Mouse (Mus musculus) neural tube, embryonic 13.5 days (tissue): Measurements from ENCODE around the gene Lzic. TPM values are rescaled to one million over a fixed set of nuclear protein-coding genes. Genes with fewer than 3 reads are reported as not detected.

ENCODE experiments used
- ATAC-seq: fragments of 200-750 bp; cut with Nextera tagmentation; 2 replicates; pipeline ENCODE4 v1.8.0; 2017; ENCODE audit warnings: low read depth, mild to moderate bottlenecking, moderate TSS enrichment, moderate library complexity
- H3K27ac ChIP-seq: fragments of 300-500 bp; sonication (generic); replicated peaks from 2 replicates; pipeline ENCODE4 v1.5.1; 2015; ENCODE audit warnings: moderate library complexity, mild to moderate bottlenecking, inconsistent platforms
- H3K27me3 ChIP-seq: fragments of 300-500 bp; sonication (generic); 2 replicates; pipeline ENCODE4 v1.6.1; 2015; ENCODE audit warnings: mild to moderate bottlenecking, inconsistent platforms
- H3K36me3 ChIP-seq: fragments of 300-500 bp; sonication (generic); 2 replicates; pipeline ENCODE4 v1.6.1; 2015; ENCODE audit warnings: mild to moderate bottlenecking, inconsistent platforms
- H3K4me1 ChIP-seq: fragments of 300-500 bp; sonication (generic); replicated peaks from 2 replicates; pipeline ENCODE4 v1.6.1; 2015; ENCODE audit warnings: inconsistent platforms
- H3K4me2 ChIP-seq: fragments of 300-500 bp; sonication (generic); 2 replicates; pipeline ENCODE4 v1.6.1; 2015; ENCODE audit warnings: inconsistent platforms, mild to moderate bottlenecking, moderate library complexity
- H3K4me3 ChIP-seq: fragments of 300-500 bp; sonication (generic); 2 replicates; pipeline ENCODE4 v1.5.1; 2015; ENCODE audit warnings: mild to moderate bottlenecking, inconsistent platforms
- H3K9ac ChIP-seq: fragments of 300-500 bp; sonication (generic); 2 replicates; pipeline ENCODE4 v1.6.1; 2015; ENCODE audit warnings: moderate library complexity, mild to moderate bottlenecking, inconsistent platforms
- H3K9me3 ChIP-seq: fragments of 300-500 bp; sonication (generic); 2 replicates; pipeline ENCODE4 v1.6.1; 2016; ENCODE audit warnings: inconsistent platforms
- WGBS: fragments of 180-500 bp; shearing (Covaris S2); methylation state at CpG from one replicate; pipeline ENCODE4 v1.1.7; 2015; 5-methylcytosine and 5-hydroxymethylcytosine counted together
- polyA plus RNA-seq: library from polyadenylated mRNA; unstranded; fragments of >200 nt; fragmentation: Nextera tagmentation; extraction: Ambion mirVana; gene quantifications from 2 replicates; pipeline ENCODE4 v1.2.1, GENCODE M21; 2015

Gene Lzic
- polyA plus RNA-seq, 1 experiment from 2014 or later, result 44.7 TPM

DNA sequence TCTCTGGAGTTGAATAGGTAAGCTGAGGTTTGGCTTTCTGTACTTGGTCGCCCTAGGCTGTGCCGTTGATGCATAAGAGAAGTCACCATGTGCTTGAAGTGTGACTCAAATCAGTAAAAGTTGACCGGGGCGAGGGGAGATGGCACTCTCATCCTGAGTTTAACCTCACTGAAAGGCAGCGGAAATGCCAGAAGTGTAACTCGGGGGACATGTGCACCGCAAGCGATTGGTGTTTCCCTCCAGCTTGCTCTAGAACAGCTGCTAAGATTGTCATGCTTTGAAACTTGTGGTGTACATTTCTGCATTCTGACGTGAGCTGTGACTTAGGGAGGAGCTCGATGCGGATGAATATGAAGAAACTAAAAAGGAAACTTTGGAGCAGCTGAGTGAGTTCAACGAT lies 2.7 kb downstream of the Lzic start:
- H3K9ac ChIP-seq, result no peak overlapping the region
- WGBS, result 94% methylated on average over 12 of the region's 12 CpGs
- H3K4me3 ChIP-seq, result no peak overlapping the region
- H3K27ac ChIP-seq, result no peak overlapping the region
- no peak for ATAC-seq
- no peaks in the 10 kb centered on the region for H3K27me3 ChIP-seq
- peaks cover 57% of the 10 kb centered on the region for H3K36me3 ChIP-seq
- no peaks in the 10 kb centered on the region; the same call in 1 of the 2 replicates for H3K9me3 ChIP-seq
- no peak overlapping the region for H3K4me2 ChIP-seq
- H3K4me1 ChIP-seq, result peaks cover 31% of the 10 kb centered on the region

- no peak for ATAC-seq
- no peak overlapping the region for H3K4me2 ChIP-seq
- no peak overlapping the region for H3K4me3 ChIP-seq
- no peaks in the 10 kb centered on the region; the same call in 1 of the 2 replicates for H3K9me3 ChIP-seq
- no peak overlapping the region for H3K9ac ChIP-seq
- WGBS, result 96% methylated on average over 14 of the region's 14 CpGs
- H3K36me3 ChIP-seq, result peaks cover 74% of the 10 kb centered on the region
- no peak overlapping the region for H3K27ac ChIP-seq
- H3K27me3 ChIP-seq, result no peaks in the 10 kb centered on the region
- peaks cover 22% of the 10 kb centered on the region for H3K4me1 ChIP-seq
These were observed 4.6 kb downstream of the Lzic start for GRCm38 (mm10) chr4:149489415-149490240.

DNA sequence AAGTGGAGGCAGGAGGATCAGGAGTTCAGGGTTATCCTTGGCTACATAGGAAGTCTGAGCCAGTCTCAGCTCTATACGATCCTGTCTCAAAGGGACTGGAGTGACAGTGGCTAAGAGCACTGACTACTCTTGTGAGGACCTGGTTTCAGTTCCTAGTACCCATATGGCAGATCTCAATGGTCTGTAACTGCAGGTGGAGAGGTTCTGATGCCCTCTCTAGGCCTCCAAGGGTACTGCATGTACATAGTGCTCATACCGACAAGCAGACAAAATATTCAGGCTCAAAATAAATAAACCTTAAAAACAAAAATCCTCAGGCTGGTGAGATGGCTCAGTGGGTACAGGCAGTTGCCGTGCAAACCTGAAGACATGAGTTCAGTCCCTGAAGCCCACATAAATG lies 6.1 kb downstream of the Lzic start:
- WGBS, result 98% methylated on average over 3 of the region's 3 CpGs
- no peak overlapping the region for H3K4me3 ChIP-seq
- no peak for ATAC-seq
- peaks cover 87% of the 10 kb centered on the region for H3K36me3 ChIP-seq
- H3K4me1 ChIP-seq, result peaks cover 20% of the 10 kb centered on the region
- H3K9ac ChIP-seq, result no peak overlapping the region
- H3K27me3 ChIP-seq, result no peaks in the 10 kb centered on the region
- H3K4me2 ChIP-seq, result no peak overlapping the region
- no peak overlapping the region for H3K27ac ChIP-seq
- H3K9me3 ChIP-seq, result no peaks in the 10 kb centered on the region; the same call in 1 of the 2 replicates

GRCm38 (mm10) chr4:149496612-149497011 lies 11.6 kb downstream of the Lzic start:
- Histone ChIP-seq H3K4me1 (peaks cover 15% of the 10 kb centered on the region), H3K4me3 (no peak overlapping the region), H3K27me3 (no peaks in the 10 kb centered on the region), H3K9ac (no peak overlapping the region), H3K9me3 (no peaks in the 10 kb centered on the region), H3K4me2 (no peak overlapping the region), H3K27ac (peak overlapping the region; percentile 67), H3K36me3 (peaks cover 81% of the 10 kb centered on the region)
- peak; percentile 63; the same call in 1 of the 2 replicates for ATAC-seq
- WGBS, result 10% methylated on average over 2 of the region's 2 CpGs

- Histone ChIP-seq H3K9ac (no peak overlapping the region), H3K4me1 (peaks cover 15% of the 10 kb centered on the region), H3K36me3 (peaks cover 77% of the 10 kb centered on the region), H3K27ac (no peak overlapping the region), H3K27me3 (no peaks in the 10 kb centered on the region), H3K4me2 (no peak overlapping the region), H3K9me3 (no peaks in the 10 kb centered on the region), H3K4me3 (no peak overlapping the region)
- WGBS, result 89% methylated on average over 8 of the region's 8 CpGs
- no peak for ATAC-seq
These were observed 13.9 kb downstream of the Lzic start for GRCm38 (mm10) chr4:149498901-149499300.

DNA sequence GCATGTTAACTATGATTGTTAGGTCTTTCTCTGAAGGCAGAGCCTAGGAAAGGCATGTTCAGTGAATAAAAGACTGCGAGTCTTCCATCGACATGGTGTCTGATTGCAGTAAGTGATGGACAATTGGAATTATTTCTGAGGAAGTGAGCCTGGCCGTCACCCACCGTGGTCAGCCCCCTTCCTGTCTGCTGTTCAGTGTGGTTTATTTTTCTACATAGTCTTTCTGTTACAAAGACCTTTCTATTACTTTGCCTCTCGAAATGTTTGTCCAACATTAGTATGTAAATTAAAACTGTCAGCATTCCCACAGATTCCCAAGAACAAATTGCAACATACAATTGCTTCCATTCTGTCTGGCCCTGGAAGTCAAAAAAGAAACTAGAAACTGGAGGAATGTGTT lies 14.8 kb downstream of the Lzic start:
- Histone ChIP-seq H3K9me3 (no peaks in the 10 kb centered on the region), H3K9ac (no peak overlapping the region), H3K36me3 (peaks cover 68% of the 10 kb centered on the region), H3K27ac (no peak overlapping the region), H3K4me3 (no peak overlapping the region), H3K4me2 (no peak overlapping the region), H3K4me1 (peaks cover 21% of the 10 kb centered on the region), H3K27me3 (no peaks in the 10 kb centered on the region)
- WGBS, result 82% methylated on average over 5 of the region's 5 CpGs
- no peak for ATAC-seq

DNA sequence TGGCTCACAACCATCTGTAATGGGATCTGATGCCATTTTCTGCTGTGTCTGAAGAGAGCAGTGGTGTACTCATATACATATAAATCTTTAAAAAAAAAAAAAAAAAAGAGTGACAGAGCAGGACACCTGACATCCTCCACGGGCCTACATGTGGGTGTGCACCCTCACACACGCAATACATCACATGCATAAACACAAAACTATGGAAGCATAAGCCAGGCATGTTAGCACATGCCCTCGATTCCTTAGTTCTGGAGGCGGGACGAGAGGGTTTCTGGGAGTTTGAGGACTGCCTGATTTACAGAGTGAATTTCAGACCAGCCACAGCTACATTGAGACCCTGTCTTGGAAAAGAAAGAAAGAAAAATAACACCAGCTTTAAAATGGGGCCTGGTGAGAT lies 19.3 kb downstream of the Lzic start:
- no peaks in the 10 kb centered on the region for H3K9me3 ChIP-seq
- H3K4me3 ChIP-seq, result no peak overlapping the region
- no peak for ATAC-seq
- no peak overlapping the region for H3K27ac ChIP-seq
- peaks cover 11% of the 10 kb centered on the region; the same call in 1 of the 2 replicates for H3K4me1 ChIP-seq
- no peaks in the 10 kb centered on the region for H3K27me3 ChIP-seq
- no peak overlapping the region for H3K9ac ChIP-seq
- no peak overlapping the region for H3K4me2 ChIP-seq
- peaks cover 30% of the 10 kb centered on the region for H3K36me3 ChIP-seq
- 69% methylated on average over 5 of the region's 5 CpGs for WGBS

DNA sequence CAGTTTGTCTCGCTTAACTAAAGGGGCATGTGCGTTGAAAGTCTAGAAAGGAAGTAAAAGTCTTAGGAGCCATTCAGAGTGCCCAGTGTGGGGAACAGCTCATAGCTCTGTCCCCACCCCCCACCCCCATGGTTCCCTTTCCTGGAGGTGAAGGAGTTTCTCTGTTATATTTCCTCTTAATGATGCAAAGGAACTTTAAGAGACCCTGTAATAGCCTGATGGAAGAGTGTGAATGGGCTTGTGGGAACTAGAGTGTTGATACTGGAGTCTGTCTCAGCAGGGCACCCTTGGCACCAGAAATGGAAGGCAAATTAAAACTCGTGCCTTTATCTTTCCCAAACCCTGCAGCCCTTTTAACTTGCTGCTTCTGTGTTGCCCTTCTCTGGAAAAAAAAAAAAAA lies 19.8 kb downstream of the Lzic start:
- no peak overlapping the region for H3K9ac ChIP-seq
- no peak overlapping the region for H3K27ac ChIP-seq
- WGBS, result 14% methylated on average over 3 of the region's 3 CpGs
- H3K9me3 ChIP-seq, result no peaks in the 10 kb centered on the region
- no peaks in the 10 kb centered on the region for H3K27me3 ChIP-seq
- H3K4me3 ChIP-seq, result no peak overlapping the region
- peaks cover 11% of the 10 kb centered on the region; the same call in 1 of the 2 replicates for H3K4me1 ChIP-seq
- H3K36me3 ChIP-seq, result peaks cover 26% of the 10 kb centered on the region
- H3K4me2 ChIP-seq, result no peak overlapping the region
- ATAC-seq, result no peak

GRCm38 (mm10) chr4:149505261-149505967 lies 20.4 kb downstream of the Lzic start:
- Histone ChIP-seq H3K4me2 (no peak overlapping the region), H3K9ac (no peak overlapping the region), H3K36me3 (peaks cover 20% of the 10 kb centered on the region), H3K27me3 (no peaks in the 10 kb centered on the region), H3K4me3 (no peak overlapping the region), H3K4me1 (peaks cover 11% of the 10 kb centered on the region; the same call in 1 of the 2 replicates), H3K27ac (no peak overlapping the region), H3K9me3 (no peaks in the 10 kb centered on the region)
- 54% methylated on average over 14 of the region's 15 CpGs for WGBS
- no peak for ATAC-seq

- no peak overlapping the region for H3K27ac ChIP-seq
- peaks cover 20% of the 10 kb centered on the region for H3K4me1 ChIP-seq
- H3K4me2 ChIP-seq, result no peak overlapping the region
- peaks cover 12% of the 10 kb centered on the region; the same call in 1 of the 2 replicates for H3K36me3 ChIP-seq
- ATAC-seq, result no peak
- no peaks in the 10 kb centered on the region for H3K9me3 ChIP-seq
- no peak overlapping the region for H3K9ac ChIP-seq
- WGBS, result 88% methylated on average over 3 of the region's 3 CpGs
- no peak overlapping the region for H3K4me3 ChIP-seq
- no peaks in the 10 kb centered on the region for H3K27me3 ChIP-seq
These were observed 21.9 kb downstream of the Lzic start for GRCm38 (mm10) chr4:149506904-149507303.

- no peaks in the 10 kb centered on the region for H3K36me3 ChIP-seq
- no peaks in the 10 kb centered on the region for H3K27me3 ChIP-seq
- H3K9ac ChIP-seq, result no peak overlapping the region
- no peak overlapping the region for H3K4me3 ChIP-seq
- H3K4me1 ChIP-seq, result peaks cover 13% of the 10 kb centered on the region
- no peaks in the 10 kb centered on the region for H3K9me3 ChIP-seq
- ATAC-seq, result peak; percentile 63; the same call in 1 of the 2 replicates
- 40% methylated on average over 6 of the region's 6 CpGs for WGBS
- no peak overlapping the region for H3K4me2 ChIP-seq
- H3K27ac ChIP-seq, result peak overlapping the region; percentile 43
These were observed 26.2 kb downstream of the Lzic start for GRCm38 (mm10) chr4:149511221-149511646.

DNA sequence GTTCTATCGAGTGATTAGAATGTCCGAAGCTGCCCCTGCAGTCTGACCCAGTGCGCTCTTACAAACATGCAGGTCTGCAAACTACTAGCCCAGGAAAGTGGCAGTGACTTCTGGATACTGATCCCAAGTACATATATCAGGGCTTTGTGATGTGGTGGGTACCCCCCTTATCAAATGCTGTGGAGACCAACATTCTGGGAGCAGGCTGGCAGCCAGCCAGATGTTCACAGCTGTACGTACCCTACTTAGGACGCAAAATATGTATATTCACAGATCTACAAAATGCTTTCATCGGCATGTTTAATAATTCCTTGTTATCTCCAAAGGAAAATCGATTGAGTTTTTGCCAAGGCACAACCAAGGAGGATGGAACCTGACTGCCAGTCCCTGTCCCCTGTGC lies 27.0 kb downstream of the Lzic start:
- Histone ChIP-seq H3K4me1 (peaks cover 13% of the 10 kb centered on the region), H3K9ac (no peak overlapping the region), H3K9me3 (no peaks in the 10 kb centered on the region), H3K36me3 (no peaks in the 10 kb centered on the region), H3K27ac (no peak overlapping the region), H3K4me2 (no peak overlapping the region), H3K27me3 (no peaks in the 10 kb centered on the region), H3K4me3 (no peak overlapping the region)
- 84% methylated on average over 7 of the region's 7 CpGs for WGBS
- ATAC-seq, result no peak
